Mouse (Mus musculus): ENCODE results near the gene Pcbp3. TPM values are rescaled to one million over a fixed set of nuclear protein-coding genes. Genes with fewer than 3 reads are reported as not detected.
"Not testable (repeated sequence)": the region's sequence is repeated elsewhere in the genome, so short reads cannot be mapped to it uniquely, and the experiment has no call there.

The Pcbp3 gene
- polyA plus RNA-seq, 1 experiment from 2014 or later: 28.3 TPM

GRCm38 (mm10) chr10:76972318-76972717 lies 10.6 kb upstream of the Pcbp3 start:
- H3K27ac ChIP-seq; ATAC-seq (ENCODE audit: insufficient number of reproducible peaks, insufficient read depth, low FRiP score, low TSS enrichment, low read depth); H3K27me3 ChIP-seq; H3K4me3 ChIP-seq; H3K4me2 ChIP-seq; H3K9ac ChIP-seq; H3K9me3 ChIP-seq; H3K36me3 ChIP-seq: not testable (repeated sequence)
- peaks cover 27% of the 10 kb centered on the region for H3K4me1 ChIP-seq
- 73% methylated on average over 6 of the region's 6 CpGs for WGBS

DNA sequence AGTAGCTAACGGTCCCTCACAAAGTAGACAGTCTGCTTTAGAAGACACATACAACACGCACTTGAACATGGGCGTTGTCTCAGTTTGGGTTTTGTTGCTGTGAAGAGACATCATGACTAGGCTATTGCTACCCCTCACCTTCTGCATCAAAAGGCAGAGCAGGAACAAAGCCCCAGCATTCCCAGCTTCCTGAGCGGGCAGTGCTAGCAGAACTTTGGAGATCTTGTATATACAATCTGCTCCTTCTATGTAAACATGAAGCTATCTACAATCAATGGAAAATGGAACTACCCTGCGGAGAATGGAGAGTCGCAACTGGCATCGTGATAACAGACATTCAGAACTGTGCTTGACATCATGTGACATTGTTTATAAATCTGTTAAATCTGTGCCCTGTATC lies 9.3 kb upstream of the Pcbp3 start:
- no peak overlapping the region for H3K9ac ChIP-seq
- H3K27ac ChIP-seq: no peak overlapping the region
- no peak overlapping the region for H3K4me3 ChIP-seq
- peaks cover 21% of the 10 kb centered on the region for H3K4me1 ChIP-seq
- H3K9me3 ChIP-seq: no peaks in the 10 kb centered on the region
- 80% methylated on average over 7 of the region's 7 CpGs for WGBS
- no peak overlapping the region for H3K4me2 ChIP-seq
- no peaks in the 10 kb centered on the region for H3K36me3 ChIP-seq
- no peak for ATAC-seq (ENCODE audit: insufficient number of reproducible peaks, insufficient read depth, low FRiP score, low TSS enrichment, low read depth)
- no peaks in the 10 kb centered on the region for H3K27me3 ChIP-seq

DNA sequence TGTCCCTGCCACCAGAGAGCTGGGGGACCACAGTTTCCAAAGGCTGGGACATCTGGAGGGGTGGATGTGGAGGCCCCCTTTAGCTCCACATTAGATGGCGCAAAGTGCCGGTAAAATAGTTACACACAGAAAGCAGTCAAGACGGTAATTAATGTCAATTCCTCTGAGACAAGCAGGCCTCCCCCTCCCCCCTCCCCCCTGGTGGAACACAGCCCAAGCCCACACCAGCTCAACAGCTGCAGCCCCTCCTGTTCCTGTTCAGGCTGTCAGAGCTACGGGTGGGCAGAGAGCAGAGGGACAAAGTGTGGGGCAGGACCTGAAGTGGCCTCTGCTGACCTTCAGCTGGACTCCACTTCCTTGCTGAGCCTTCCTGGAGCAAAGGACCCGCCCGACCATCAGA lies 2.7 kb upstream of the Pcbp3 start:
- H3K9ac ChIP-seq: 0 out of 2 replicates have a peak overlapping the region, but pooled peaks have one; percentile 6
- H3K36me3 ChIP-seq: no peaks in the 10 kb centered on the region
- no peak overlapping the region; the same call in 1 of the 2 replicates for H3K27ac ChIP-seq
- no peaks in the 10 kb centered on the region for H3K9me3 ChIP-seq
- peaks cover 2% of the 10 kb centered on the region; the same call in 1 of the 2 replicates for H3K27me3 ChIP-seq
- 11% methylated on average over 6 of the region's 6 CpGs for WGBS
- H3K4me3 ChIP-seq: no peak overlapping the region
- H3K4me2 ChIP-seq: no peak overlapping the region
- peaks cover 42% of the 10 kb centered on the region for H3K4me1 ChIP-seq
- no peak for ATAC-seq (ENCODE audit: insufficient number of reproducible peaks, insufficient read depth, low FRiP score, low TSS enrichment, low read depth)

- Histone ChIP-seq H3K27me3 (peaks cover 2% of the 10 kb centered on the region; the same call in 1 of the 2 replicates), H3K4me3 (no peak overlapping the region), H3K27ac (no peak overlapping the region; the same call in 1 of the 2 replicates), H3K9ac (no peak overlapping the region), H3K4me2 (no peak overlapping the region), H3K4me1 (peaks cover 42% of the 10 kb centered on the region), H3K36me3 (no peaks in the 10 kb centered on the region), H3K9me3 (no peaks in the 10 kb centered on the region)
- ATAC-seq (ENCODE audit: insufficient number of reproducible peaks, insufficient read depth, low FRiP score, low TSS enrichment, low read depth): no peak
- WGBS: 18% methylated on average over 9 of the region's 9 CpGs
Measured at GRCm38 (mm10) chr10:76963997-76964396, 2.3 kb upstream of the Pcbp3 start.

DNA sequence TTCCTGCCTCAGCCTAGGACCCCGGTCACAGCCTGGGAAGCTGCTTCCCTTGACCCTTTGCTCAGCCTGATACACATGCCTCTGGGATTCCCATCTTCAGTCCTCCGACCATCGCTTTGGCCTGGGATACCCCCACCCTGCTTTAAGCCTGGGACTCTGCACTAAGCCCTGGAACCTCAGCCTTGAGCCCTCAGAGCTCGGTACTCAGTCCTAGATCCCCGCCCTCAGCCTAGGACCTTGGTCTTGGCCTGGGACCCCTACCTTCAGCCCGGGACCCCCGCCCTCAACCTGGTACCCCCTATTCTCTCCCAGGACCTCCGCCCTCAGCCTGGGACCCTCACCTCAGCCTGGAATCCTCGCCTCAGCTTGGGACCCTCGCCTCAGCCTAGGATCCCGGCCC lies 531 bp downstream of the Pcbp3 start:
- Histone ChIP-seq H3K9ac (peak overlapping the region; percentile 85), H3K4me2 (peak overlapping the region; percentile 99), H3K27me3 (peaks cover 2% of the 10 kb centered on the region; the same call in 1 of the 2 replicates), H3K9me3 (no peaks in the 10 kb centered on the region), H3K4me1 (peaks cover 42% of the 10 kb centered on the region), H3K36me3 (no peaks in the 10 kb centered on the region), H3K27ac (no peak overlapping the region), H3K4me3 (peak overlapping the region; percentile 69)
- WGBS: 13% methylated on average over 11 of the region's 11 CpGs
- ATAC-seq (ENCODE audit: insufficient number of reproducible peaks, insufficient read depth, low FRiP score, low TSS enrichment, low read depth): peak; percentile 8; the same call in 1 of the 2 replicates

DNA sequence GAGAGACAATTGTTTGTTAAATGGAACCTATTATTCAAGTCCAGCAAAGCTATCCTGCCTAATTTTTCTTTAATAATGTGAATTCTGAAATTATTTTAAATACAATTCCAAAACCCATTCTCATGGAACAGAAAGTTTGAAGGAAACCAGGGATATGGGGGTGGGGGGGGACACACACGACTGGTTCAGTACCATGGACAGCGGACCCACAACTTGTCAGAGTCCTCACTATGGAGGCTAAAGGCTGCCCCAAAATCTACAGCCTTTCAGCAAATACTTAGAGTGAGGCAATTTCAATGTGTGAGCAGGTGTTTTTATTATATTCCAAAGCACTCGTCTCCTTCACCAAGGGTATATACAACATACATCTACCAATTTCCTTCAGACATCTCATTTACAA lies 3.5 kb downstream of the Pcbp3 start:
- Histone ChIP-seq H3K9ac (no peak overlapping the region), H3K4me2 (no peak overlapping the region), H3K9me3 (no peaks in the 10 kb centered on the region), H3K36me3 (no peaks in the 10 kb centered on the region), H3K4me1 (peaks cover 19% of the 10 kb centered on the region), H3K27ac (no peak overlapping the region), H3K4me3 (no peak overlapping the region), H3K27me3 (no peaks in the 10 kb centered on the region)
- ATAC-seq (ENCODE audit: insufficient number of reproducible peaks, insufficient read depth, low FRiP score, low TSS enrichment, low read depth): no peak
- WGBS: 49% methylated on average over 3 of the region's 3 CpGs

- no peak overlapping the region for H3K27ac ChIP-seq
- H3K9ac ChIP-seq: no peak overlapping the region
- no peak for ATAC-seq (ENCODE audit: insufficient number of reproducible peaks, insufficient read depth, low FRiP score, low TSS enrichment, low read depth)
- H3K4me3 ChIP-seq: no peak overlapping the region
- H3K4me1 ChIP-seq: peaks cover 12% of the 10 kb centered on the region
- no peaks in the 10 kb centered on the region for H3K36me3 ChIP-seq
- H3K9me3 ChIP-seq: no peaks in the 10 kb centered on the region
- no peak overlapping the region for H3K4me2 ChIP-seq
- no peaks in the 10 kb centered on the region for H3K27me3 ChIP-seq
- 24% methylated on average over 6 of the region's 6 CpGs for WGBS
Measured at GRCm38 (mm10) chr10:76956200-76956599, 5.5 kb downstream of the Pcbp3 start.

GRCm38 (mm10) chr10:76941038-76941437 lies 20.6 kb downstream of the Pcbp3 start:
- Histone ChIP-seq H3K4me3 (no peak overlapping the region), H3K27me3 (no peaks in the 10 kb centered on the region), H3K9me3 (no peaks in the 10 kb centered on the region), H3K4me2 (no peak overlapping the region), H3K4me1 (no peaks in the 10 kb centered on the region), H3K9ac (no peak overlapping the region), H3K27ac (no peak overlapping the region), H3K36me3 (no peaks in the 10 kb centered on the region)
- 71% methylated on average over 4 of the region's 4 CpGs for WGBS
- ATAC-seq (ENCODE audit: insufficient number of reproducible peaks, insufficient read depth, low FRiP score, low TSS enrichment, low read depth): no peak

DNA sequence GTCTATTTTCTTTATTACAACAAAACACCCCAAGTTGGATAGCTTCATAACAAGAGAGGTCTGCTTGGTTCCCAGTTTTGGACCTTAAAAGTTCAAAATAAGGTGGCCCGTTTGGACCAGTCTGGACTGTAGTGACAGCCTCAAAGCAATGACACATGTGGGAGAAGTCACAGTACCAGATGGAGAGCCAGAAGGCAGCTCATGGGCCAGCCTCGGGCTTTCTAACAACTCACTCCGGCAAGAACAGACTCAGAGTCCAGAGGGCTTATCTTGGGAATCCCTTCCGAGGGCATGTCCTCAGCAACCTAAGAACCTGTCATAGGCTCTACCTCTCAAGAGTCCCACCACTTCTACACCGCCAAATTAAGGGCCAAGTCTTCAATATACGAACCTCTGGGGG lies 24.9 kb downstream of the Pcbp3 start:
- no peak overlapping the region for H3K4me3 ChIP-seq
- 89% methylated on average over 6 of the region's 6 CpGs for WGBS
- H3K4me2 ChIP-seq: no peak overlapping the region
- no peak overlapping the region for H3K27ac ChIP-seq
- no peaks in the 10 kb centered on the region for H3K9me3 ChIP-seq
- H3K27me3 ChIP-seq: no peaks in the 10 kb centered on the region
- no peak overlapping the region for H3K9ac ChIP-seq
- ATAC-seq (ENCODE audit: insufficient number of reproducible peaks, insufficient read depth, low FRiP score, low TSS enrichment, low read depth): no peak
- H3K4me1 ChIP-seq: no peaks in the 10 kb centered on the region
- no peaks in the 10 kb centered on the region for H3K36me3 ChIP-seq

- 80% methylated on average over 5 of the region's 5 CpGs for WGBS
- Histone ChIP-seq H3K4me3 (no peak overlapping the region), H3K27ac (no peak overlapping the region), H3K9me3 (no peaks in the 10 kb centered on the region), H3K4me2 (no peak overlapping the region), H3K9ac (no peak overlapping the region), H3K36me3 (no peaks in the 10 kb centered on the region), H3K27me3 (no peaks in the 10 kb centered on the region), H3K4me1 (no peaks in the 10 kb centered on the region)
- no peak for ATAC-seq (ENCODE audit: insufficient number of reproducible peaks, insufficient read depth, low FRiP score, low TSS enrichment, low read depth)
Measured at GRCm38 (mm10) chr10:76934805-76935204, 26.9 kb downstream of the Pcbp3 start.

GRCm38 (mm10) chr10:76931794-76932193 lies 29.9 kb downstream of the Pcbp3 start:
- no peaks in the 10 kb centered on the region for H3K4me1 ChIP-seq
- H3K4me3 ChIP-seq: no peak overlapping the region
- H3K27ac ChIP-seq: no peak overlapping the region
- H3K9me3 ChIP-seq: no peaks in the 10 kb centered on the region
- WGBS: 69% methylated on average over 1 of the region's 1 CpGs
- no peak for ATAC-seq (ENCODE audit: insufficient number of reproducible peaks, insufficient read depth, low FRiP score, low TSS enrichment, low read depth)
- H3K9ac ChIP-seq: no peak overlapping the region
- no peaks in the 10 kb centered on the region for H3K27me3 ChIP-seq
- no peak overlapping the region for H3K4me2 ChIP-seq
- H3K36me3 ChIP-seq: no peaks in the 10 kb centered on the region

- Histone ChIP-seq H3K27me3 (no peaks in the 10 kb centered on the region), H3K4me3 (no peak overlapping the region), H3K4me1 (no peaks in the 10 kb centered on the region), H3K9ac (no peak overlapping the region), H3K4me2 (no peak overlapping the region), H3K9me3 (no peaks in the 10 kb centered on the region), H3K27ac (no peak overlapping the region), H3K36me3 (no peaks in the 10 kb centered on the region)
- no peak for ATAC-seq (ENCODE audit: insufficient number of reproducible peaks, insufficient read depth, low FRiP score, low TSS enrichment, low read depth)
- 76% methylated on average over 6 of the region's 6 CpGs for WGBS
Measured at GRCm38 (mm10) chr10:76931122-76931521, 30.6 kb downstream of the Pcbp3 start.

- Histone ChIP-seq H3K27ac (no peak overlapping the region), H3K36me3 (no peaks in the 10 kb centered on the region), H3K4me2 (no peak overlapping the region), H3K9me3 (no peaks in the 10 kb centered on the region), H3K4me3 (no peak overlapping the region), H3K27me3 (no peaks in the 10 kb centered on the region), H3K4me1 (no peaks in the 10 kb centered on the region), H3K9ac (no peak overlapping the region)
- no peak for ATAC-seq (ENCODE audit: insufficient number of reproducible peaks, insufficient read depth, low FRiP score, low TSS enrichment, low read depth)
- whole genome bisulfite sequencing: 60% methylated on average over 2 of the region's 2 CpGs
Measured at GRCm38 (mm10) chr10:76924441-76924840, 37.2 kb downstream of the Pcbp3 start.
